Mouse (Mus musculus): ENCODE data around the gene Jdp2.

DNA sequence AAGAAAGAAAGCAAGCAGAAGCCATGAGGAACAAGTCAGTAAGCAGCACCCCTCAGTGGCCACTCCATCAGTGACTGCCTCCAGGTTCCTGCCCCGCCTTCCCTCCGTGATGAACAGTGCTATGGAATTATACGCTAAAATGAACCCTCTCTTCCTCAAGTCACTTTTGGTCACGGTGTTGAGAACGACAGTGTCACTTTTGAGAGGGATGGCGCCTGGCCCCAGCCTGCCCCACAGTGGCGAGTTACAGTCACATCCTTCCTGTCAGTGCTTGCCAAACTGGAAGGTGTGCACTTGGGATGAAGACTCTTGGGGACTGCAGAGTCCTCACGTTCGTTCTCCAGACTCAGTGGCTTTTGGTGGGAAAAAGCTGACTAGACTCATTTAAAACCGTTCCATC, 48.5 kb downstream of the Jdp2 start:
- TF ChIP-seq GATA1 (IDR thresholded peaks at IDR 0.05; ENCODE audit: borderline replicate concordance, low read length) = no peak
- TF ChIP-seq FLI1 (IDR thresholded peaks at IDR 0.05; ENCODE audit: low read length) = no peak
